Mouse (Mus musculus) adrenal gland, postnatal 36 days (tissue): Measurements from ENCODE around the gene Zfp277. TPM values are rescaled to one million over a fixed set of nuclear protein-coding genes. Genes with fewer than 3 reads are reported as not detected.

Source experiments
- DNase-seq, 2 experiments: peaks; one replicate each; pipeline ENCODE4 v3.0.0; 2021; ENCODE audit warnings: mixed read lengths in 1 of 2
- total RNA-seq, 2 experiments: library from RNA; stranded (reverse); gene quantifications; 2 replicates each; pipeline ENCODE4 v1.2.3; 2021

Zfp277 gene
- total RNA-seq, 2 experiments from 2014 or later = 13.2 to 20.4 TPM

DNA sequence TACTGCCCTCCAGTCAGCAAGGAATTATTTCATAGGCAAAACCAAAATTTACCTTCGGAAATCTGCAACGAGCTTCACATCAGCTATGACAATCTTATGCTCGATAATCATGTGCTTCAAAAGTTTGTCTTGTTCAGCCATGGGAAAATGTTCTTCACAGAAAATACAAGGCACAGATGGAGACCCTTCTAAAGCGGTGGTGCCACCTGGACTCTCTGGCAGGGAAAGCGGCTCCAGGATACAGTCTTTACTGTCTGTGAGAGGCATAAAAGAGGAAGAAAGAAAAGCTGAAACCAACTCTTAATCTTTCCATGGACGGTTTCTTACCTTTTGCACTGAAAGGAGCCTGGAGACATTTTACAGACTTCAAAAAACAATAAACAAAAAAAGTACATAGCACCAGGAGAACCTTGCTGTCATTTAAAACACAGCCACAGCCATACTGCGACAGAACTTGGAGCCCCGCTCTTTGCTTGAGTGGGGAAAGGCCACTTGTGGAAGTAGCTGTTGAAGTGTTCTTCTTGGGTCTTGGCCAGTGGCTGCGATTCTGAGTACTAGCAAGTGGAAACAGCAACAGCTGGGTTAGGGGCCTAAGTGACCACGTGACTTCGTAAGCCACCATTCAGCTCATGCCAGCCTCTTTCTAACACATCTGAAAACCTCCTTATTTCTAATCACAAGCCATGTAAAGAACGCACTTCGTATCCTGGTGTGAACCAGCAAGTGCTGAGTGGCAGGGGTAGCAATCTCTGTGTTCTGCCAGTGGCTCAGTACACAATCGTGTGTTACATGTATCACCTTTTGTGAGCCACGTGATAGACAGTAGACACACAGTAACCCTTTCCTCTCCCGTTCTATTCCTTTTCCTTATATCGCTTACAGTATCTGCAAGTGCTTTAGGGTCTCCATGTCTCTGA, 66.8 kb downstream of the Zfp277 start:
- DNase-seq = no peak

DNA sequence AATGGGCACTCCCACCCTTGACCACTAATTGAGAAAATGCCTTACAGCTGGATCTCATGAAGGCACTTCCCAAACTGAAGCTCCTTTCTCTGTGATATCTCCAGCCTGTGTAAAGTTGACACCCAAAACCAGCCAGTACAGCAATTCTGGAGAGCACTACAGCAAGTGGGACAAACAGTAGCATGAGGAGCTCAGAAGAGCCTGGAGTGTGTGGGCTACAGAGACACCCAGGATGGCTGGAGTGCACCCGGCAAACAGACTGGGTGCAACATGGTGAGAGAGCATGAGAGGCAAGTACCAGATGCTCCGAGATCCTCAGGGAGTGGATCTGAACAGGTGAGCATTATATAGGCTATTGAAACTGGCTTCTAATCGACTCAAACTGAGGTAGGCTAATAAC, 93.8 kb downstream of the Zfp277 start:
- no peak for DNase-seq

DNA sequence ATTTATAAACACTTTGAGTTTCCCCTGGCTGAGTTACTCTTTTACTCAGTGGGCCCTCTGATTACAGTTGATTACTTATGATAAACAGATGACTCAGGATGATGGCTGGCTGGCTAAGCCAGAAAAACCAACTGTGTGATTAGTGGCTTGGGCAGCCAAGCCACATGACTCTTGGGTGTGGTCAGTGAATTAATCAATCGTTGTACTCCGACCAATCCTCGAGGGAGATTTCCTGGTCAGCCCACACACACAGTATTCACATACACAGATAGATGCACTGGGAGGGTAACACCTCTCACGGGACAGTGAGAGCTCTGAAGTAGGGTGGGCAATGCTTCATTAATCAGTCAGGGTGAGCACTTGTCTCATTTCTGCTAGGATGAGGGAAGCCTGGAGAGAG, 97.5 kb downstream of the Zfp277 start:
- no peak for DNase-seq

DNA sequence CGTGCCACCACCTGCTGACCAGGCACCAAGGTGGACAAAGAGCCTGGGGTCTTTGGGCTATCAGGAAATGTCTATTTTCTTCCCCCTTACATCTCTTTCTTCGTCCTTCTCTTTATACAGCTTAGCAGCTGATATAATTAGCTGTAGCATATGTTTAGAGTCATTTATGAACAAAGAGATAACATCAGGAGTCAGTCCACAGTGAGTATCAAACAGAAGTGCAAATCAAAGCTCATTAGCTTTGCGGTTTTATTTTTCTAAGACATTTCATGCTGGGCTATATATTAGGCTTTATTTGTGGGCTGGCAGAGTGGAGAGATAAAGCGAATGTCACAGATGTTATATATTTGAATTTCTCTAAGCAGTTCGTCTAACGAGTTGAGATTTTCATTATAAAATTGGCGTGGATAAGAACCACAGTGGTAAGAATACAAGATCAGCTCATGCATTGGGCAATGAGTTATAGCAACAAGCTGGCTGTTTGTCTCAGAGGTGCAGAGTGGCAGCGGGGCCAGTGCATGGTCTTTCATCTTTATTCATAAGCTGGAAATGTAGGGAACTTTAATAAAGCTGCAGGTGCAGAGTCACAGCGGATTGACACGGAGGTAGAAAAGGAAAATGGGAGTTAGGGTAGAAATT, 98.5 kb downstream of the Zfp277 start:
- no peak for DNase-seq

DNA sequence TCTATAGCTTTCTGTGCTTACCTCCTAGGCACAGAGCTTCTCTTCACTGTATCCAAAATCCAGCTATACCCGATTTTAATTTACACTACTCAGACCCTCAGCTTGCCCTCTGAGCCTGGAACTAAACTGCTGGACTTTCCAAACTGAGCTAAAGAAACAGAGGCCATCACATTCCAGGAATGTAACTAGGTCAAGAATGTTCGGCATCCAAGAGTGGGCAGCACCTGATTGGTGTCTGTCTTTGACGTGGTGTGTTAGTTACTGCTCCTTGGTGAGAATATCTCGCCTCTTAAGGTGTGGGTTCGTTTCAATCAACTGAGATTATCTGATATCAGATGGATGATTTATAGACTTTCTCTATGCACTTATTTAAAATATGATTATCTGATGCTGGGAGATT, 104.3 kb downstream of the Zfp277 start:
- DNase-seq = no peak

DNA sequence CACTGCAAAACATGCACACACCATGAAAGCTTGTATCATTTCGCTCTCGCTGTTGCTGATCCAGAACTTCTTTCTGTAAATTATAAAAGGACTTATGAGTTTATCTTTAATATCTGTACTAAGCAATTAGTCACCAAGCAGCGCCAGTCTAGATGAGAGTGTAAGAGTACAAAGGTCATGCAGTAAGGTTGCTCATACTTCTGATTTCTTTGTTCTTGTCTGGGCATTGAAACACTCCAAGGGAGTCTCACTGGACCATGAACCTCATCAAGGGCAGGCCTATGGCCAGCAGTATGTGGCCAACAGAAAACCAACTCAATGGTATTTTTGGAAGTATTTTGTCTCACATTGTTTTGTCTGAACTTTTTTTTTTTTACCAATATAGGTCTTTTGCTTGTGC, 110.4 kb downstream of the Zfp277 start:
- no peak for DNase-seq

DNA sequence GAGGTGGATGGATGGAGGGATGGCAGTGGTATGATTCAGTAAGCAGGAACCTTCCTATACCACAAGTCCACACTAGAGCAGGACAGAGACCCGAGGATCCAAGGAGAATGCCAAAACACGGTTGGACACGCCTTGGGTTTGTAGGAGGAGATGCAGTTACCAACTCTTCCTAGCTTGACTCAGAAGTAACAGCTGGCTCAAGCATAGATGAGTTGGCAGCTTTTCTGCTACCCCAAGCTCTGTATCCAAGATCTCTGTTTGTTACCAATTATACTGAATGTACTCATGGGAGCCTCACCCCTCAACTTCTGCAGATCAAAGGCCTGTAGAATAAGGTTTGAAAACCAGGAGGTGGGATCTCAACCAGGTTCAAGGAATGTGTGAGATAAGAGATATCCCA, 114.2 kb downstream of the Zfp277 start:
- DNase-seq = no peak

DNA sequence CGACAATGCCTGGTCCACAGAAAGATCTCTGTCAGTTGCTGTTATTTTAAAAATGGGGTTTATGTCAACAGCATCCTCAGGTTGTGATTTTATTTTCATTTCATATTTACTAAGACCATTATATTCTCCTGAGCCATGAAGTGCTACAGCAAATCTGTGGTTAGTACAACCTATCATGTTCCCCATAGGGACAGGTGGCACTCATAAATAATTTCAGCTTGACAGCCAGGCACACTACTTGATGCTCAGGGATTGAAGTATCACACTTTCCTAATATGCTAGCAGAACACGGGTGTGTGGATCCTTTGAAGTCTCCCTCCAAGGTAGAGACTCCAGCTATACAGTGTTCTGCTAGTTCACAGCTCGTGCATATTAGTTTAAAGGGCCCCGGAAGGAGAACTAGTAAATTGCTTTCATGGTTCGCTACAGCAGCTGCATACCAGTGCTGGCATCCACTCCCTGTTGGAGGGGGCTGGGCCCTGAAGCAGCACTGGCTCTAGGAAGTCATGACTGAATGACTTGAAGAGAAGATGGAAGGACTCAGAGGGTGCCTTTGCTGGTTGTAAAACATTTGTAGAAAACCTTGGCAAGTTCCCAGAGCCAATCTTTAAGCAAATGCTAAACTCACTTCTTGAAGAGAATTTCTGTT, 118.6 kb downstream of the Zfp277 start:
- no peak for DNase-seq

DNA sequence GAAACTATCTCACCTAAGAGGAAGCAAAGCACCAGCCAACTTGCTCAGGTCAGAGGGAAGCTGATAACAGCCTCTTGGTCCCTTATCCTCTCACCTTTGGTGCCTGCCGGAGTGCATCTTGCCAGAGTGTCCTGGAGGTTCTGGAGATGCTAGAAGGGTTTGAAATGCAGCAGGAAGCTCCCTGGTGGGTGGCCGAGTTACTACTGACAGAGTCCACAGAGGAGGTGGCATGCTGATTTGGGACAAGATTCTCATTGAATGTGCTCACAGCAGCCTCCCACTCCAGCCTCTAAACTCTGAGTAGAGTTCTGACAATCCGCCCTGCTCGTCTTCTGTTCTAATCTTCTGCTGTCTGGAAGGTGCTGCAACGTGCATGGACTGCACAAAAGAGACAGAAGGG, 120.1 kb downstream of the Zfp277 start:
- no peak for DNase-seq

DNA sequence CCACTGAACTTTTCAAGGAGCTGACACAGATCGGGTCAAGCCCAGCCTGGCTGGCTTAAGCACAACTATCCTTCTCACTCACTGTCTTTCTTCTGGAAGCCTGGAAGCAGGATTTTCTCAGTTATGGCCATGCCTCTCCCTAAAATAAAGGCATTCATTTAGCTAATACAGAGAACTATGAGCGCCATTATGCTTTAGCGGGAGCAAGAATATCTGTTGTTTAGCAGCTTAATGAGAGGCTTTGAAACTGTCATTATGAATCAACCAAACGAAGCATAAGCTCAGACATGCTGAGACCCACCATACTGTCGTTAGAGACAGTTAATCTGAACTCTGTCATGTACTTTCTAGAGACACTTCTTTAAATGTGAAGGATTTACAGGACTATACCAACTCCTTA, 120.9 kb downstream of the Zfp277 start:
- no peak for DNase-seq

DNA sequence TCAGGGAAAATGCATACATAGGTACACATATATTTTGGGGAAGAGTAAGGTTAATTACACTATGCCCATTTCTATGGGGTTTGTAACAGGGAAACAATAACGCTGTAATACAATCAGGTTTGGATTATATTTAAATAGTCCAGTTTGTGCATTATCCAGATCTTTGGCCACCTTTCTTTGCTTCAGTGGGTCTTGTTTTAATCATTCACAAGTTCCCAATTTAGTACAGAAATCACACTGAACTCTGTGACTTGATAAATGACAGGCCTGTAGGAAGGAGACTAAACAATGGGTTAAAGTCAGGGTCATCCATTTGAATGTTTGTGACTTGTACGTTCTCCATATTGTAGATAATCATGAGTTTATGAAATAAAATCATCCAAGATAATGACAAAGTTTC, 130.6 kb downstream of the Zfp277 start:
- DNase-seq = no peak

DNA sequence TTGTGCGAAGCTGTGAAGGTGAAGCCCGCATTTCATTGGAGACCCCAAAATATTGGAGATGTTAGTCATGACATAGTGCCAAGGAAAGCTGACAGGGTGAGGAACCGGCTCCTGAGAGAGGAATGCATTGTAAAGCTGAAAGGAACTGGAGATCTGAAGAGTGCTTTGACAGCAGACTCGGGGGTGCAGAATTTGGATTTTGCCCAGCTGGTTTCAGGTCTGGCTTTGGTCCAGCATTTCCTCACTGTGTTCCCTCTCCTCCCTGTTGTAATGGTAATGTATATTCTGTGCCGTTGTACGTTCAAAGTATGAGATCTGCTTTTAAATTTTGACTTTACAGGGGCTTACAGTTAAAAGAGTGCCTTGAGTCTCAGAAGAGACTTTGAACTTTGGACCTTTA, 141.7 kb downstream of the Zfp277 start:
- no peak for DNase-seq

DNA sequence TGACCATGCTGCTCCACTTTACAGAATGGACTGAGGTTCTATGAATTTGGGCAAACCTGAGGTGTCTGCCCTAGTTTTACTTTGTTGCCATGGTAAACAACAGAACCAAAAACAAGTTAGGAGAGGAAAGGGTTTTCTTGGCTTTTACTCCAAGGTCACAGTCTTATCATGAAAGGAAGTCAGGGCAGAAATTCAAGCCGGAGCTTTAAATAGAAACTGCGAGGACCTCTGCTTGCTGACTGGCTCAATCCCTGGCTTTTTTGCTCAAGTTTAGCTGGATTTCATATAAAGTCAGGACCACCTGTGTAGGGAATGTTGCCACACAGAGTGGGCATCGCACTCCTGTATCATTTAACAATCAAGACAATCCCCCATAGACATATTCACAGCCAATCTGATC, 147.1 kb downstream of the Zfp277 start:
- DNase-seq = no peak

DNA sequence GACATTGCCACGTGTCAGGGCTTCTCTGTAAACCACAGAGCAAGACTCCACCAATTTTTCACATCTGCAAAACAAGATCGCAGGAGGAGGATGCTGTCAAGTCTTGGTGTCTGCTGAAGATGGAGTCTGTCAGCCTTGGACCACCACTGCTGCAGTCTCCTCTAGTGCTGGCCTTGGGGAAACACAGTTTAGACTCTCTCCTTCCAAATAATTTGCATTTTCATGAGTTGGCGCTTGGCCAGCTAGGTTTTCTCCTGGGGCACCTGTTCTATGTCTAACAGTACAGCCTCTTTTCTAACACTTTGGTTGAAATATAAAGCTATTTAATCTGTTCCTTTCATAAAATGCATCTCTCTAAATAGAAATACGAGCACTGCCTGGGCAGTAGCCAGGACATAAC, 159.2 kb downstream of the Zfp277 start:
- DNase-seq = no peak

DNA sequence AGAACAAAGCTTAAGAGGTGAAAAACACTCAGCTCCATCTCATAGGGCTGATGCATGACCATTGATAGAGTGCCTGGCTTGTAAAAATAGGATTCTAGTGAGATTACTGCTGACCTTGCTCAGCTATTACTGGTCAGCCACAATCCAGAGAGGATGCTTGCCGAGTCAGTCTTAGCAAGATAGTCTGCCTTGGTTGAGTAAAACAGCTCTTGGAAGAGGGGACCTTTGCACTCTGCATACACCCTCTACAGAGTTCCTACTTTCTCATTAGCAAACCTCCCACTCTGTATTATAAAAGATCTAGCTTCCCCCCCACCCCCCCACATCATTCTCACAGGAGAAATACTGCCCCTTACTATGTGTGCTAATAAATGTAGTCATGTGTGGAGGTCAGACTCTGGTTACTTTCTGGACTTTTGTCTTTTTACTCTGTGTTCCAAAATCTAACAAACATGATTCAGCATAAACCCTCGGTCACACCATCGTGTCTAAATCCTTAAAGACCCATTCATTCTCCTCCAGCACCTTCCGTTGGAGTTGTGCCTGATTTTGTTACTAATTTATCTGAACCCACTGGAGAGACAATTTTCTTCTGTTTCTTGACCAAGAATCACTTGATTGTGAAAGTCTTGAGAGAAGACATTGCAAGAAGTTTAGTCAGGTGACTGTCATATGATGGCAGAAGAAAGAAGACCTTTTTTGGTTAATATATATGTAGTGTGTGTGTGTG, 164.9 kb downstream of the Zfp277 start:
- no peak for DNase-seq

DNA sequence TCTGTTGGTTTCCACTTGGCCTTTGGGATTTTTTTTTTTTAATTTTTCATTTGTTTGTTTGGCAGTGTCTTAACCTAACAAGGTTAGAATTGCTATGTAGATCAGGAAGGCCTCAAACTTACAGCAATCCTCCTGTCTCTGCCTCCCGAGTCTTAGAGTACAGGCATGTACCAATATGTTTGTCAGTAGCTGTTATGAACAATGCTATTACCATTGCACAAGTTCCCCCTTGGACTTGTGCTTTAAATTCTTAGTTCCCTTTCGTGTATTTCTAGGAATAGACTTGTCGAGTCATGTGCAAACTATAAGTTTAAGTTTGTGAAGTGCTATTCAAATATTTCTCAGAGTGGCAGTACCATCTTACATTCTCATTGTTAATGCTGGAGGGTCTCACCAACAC, 168.1 kb downstream of the Zfp277 start:
- DNase-seq = no peak

DNA sequence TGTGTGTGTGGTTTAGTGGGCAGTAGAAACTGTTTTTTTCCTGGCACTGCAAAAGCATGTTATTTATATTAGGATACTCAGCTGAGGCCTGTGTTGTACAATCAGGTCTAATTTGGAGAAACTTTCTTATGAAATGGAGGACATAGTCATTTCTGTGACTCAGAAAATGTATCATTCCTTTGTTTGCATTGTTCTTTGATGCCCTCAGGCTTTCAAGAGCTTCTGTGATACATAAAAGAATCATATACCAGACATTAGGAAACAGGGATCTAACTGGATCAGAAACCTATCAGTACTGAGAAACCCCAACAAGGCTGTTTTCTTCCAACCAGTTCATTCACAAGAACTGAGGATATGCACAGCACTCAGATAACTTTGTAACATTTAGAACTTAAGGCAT, 170.8 kb downstream of the Zfp277 start:
- DNase-seq = no peak

DNA sequence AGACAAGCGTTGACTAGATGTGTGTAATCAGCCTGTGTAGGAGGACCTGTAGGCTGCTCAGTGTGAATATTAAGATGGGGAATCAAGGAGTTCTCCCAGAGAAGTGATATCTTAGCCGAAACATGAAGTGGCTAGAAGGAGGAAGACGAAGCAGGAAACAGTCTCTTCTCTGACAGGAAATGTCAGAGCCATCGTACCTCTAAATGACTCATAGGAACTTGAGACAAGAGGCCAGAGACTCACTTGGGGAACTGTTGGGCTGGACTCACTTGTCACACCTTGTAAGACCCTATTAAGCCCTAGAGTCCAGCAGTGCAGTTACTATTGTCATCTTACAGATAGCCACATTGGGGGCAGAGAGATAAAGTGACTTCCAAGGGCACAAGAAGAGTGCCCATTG, 172.4 kb downstream of the Zfp277 start:
- DNase-seq = no peak

DNA sequence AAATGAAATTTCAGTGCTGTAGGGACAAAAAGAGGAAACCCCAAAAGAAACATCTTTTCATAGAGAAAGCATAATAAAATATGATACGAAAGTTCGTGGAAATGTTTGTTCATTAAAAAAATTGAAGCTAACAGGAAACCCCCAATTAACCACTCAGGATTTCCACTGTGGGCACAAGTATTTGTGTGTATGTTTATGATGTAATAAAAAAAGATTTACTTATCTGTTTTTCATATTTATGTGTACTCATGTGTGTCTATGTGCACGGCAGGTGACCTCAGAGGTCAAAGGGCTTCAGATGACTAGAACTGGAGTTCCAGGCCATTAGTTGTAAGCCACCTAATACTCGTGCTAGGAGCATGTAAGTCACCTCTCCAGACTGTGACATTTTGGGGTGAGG, 173.0 kb downstream of the Zfp277 start:
- DNase-seq = no peak

DNA sequence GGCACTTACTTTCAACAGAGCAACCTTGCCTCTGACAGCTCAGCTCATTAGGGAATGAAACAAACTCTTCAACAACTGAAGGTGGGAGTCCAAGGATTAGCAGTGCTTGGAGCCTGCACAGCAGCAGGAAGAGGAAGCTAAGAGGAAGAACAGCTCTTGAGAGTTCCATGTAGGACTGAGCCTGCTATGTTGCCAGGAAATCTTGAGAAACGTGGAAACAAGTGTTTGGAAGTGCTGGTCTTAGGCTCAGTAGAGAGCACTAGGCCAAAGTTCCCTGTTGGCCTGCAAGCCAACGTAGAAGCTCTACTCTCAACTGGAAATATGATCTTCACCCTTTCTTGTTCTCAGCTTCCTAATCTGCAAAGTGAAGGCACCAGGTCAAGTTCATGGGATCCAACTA, 177.4 kb downstream of the Zfp277 start:
- no peak for DNase-seq
